Mouse (Mus musculus): ENCODE results near the gene Gbf1.

- TF ChIP-seq CTCF (IDR thresholded peaks at IDR 0.05; ENCODE audit: low read depth, low read length): no peak
- no peak for TF ChIP-seq POLR2A (IDR thresholded peaks at IDR 0.05; ENCODE audit: insufficient read depth, low read length)
- no peak for TF ChIP-seq EP300 (IDR thresholded peaks at IDR 0.05; ENCODE audit: insufficient read depth, low read depth, low read length)
These were observed 179.0 kb downstream of the Gbf1 start for GRCm38 (mm10) chr19:46331326-46331725.

All from ES-Bruce4 (cell line).